Mouse (Mus musculus): ENCODE data around the gene Gpd2.

DNA sequence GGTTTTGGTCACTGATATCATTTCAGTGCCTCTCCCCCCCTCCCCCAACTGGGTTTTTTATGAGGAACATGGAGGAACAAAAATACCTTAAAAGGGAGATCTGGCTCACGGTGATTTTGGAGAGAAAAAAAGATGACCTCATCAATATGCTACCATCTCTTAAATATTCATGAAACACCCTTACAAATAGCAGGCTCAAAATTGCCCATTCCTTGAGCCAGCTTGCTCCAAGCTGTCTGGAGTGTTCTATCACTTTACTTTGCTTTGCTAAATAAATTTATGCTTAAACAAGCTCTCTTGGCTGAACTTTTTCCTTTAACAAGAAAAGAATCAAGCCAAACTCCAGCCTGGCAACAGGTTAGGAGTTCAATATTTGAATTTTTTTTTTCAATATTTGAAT lies 179.3 kb downstream of the Gpd2 start:
- no peak for TF ChIP-seq CTCF (conservative IDR thresholded peaks at IDR 0.05; ENCODE audit: low read length)
- TF ChIP-seq NANOG (IDR thresholded peaks at IDR 0.05; ENCODE audit: borderline replicate concordance, low read length) = no peak

Measured in E14TG2a.4 (cell line).